Mouse (Mus musculus) T-helper 1 cell (primary cell): Measurements from ENCODE around the gene Dnmt3b.
"Not testable (repeated sequence)": the region's sequence is repeated elsewhere in the genome, so short reads cannot be mapped to it uniquely, and the experiment has no call there.

Experiments
- in situ Hi-C: fragments of 300-600 bp; cut with MboI, MseI; formaldehyde crosslinking; loops from one replicate; pipeline ENCODE4 v1.15.1; 2025; ENCODE audit warnings: high pct_unique_total_duplicates

Gene Dnmt3b

DNA sequence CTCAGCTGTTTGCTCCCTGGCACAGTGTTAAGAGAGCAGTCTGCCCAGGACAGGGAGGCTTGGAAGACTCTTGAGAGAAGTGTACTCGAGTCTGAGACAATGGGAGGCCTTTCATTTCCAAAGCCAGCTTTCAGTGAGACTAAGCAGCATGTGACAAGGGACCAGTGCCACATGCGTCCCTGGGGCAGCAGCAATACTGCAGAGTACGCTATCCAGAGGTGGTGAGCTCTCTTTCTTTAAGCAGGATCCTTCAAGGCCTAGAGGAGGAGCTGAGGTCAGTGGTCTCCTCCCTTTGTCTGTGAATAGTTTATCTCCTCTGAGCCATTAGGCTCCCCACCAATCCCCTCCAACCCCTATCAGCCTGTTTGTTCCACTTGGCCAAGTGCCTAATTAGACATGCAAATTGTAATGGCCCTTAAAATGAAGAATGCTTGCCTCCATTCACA is 63.4 kb downstream of the Dnmt3b start:
- in situ Hi-C loops: no loop called here

DNA sequence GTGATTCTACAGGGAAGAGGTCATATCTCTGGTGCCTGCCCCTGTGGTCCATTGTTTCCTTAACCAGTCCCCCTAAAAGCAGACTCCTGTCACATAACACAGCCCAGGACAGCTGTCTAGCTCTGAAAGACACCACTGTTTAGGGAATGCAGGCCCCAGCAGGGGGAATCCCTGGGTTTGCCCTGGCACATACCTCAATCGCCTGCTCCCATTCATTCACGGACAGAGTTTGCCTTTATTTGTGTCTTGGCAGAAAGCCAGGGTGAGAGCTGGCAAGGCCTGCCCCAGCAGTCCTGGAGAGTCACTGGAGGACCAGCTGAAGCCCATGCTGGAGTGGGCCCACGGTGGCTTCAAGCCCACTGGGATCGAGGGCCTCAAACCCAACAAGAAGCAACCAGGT is 64.0 kb downstream of the Dnmt3b start:
- in situ Hi-C loops: no loop called here

DNA sequence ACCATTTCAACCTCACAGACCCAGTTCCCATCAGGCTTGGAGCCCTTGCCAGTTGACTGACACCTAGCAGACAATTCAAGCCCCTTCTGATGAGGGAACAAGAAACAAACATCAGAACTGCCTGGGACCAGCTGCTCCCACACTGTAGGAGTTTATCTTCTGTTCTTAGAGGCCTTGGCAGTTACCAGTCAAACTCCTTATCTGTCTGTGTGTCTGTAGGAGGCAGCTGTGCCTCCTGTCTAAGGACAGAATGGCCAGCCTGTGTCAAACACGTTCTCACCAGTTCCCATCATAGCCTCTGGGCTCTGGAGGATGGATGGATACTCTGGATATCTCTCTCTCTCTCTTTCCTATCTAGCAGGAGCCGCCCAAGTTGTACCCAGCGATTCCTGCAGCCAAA is 68.6 kb downstream of the Dnmt3b start:
- in situ Hi-C loops: not testable (repeated sequence)

DNA sequence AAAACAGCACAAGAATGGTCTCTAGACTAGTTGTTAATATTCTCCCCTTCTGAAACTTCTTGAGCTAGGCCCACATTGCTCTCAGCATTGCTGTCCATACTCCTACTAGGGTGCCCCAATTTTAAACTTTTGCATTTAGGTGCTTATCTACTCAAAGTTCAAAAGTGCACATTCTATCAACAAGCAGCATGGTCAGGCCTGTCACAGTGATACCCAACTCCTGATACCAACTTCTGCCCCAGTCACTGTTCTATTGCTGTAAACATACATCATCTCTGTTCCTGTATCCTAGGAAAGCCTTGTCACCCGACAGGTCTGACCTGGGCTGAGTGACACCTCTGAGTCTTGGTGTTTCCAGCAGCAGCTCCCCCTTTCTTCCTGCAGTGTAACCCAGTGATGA is 73.8 kb downstream of the Dnmt3b start:
- in situ Hi-C loops: no loop called here

DNA sequence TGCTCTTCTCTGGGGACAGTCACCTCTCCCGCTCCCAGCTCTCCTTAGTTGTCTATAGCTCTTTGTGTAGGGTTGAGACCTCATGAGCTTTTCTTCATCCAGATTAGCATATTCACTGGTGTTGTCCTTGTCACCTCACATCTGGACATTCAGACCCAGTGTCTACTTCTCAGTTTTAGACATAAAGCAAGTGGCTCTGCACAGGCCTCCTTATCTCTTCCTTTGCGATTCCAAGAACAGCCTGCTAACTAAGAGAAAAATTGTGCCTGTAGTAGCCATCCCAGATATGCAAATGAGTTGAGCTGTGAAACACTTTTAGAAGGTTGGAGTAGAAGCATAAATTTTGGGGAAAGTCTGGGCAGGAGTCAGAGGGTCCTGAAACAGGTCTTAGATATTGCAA is 75.2 kb downstream of the Dnmt3b start:
- in situ Hi-C loops: no loop called here

DNA sequence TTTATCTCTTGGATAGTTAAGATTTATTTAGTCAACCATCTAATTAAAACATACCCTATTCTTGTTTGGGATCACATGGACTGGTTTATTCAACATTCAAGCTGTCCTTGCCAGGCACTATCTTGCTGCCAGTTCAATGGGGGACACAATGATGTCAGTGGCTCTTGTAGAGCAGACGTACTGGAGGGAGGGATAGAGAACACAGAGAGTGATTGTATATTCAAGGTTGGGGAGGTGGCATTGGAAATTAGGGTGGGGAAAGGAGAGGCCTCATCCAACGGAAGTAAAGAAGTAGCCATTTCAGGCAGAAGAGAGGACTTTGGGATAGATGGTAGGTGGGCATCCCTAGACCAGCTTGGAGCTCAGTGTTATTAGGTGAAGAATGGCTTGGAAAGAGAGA is 75.6 kb downstream of the Dnmt3b start:
- in situ Hi-C loops: no loop called here

DNA sequence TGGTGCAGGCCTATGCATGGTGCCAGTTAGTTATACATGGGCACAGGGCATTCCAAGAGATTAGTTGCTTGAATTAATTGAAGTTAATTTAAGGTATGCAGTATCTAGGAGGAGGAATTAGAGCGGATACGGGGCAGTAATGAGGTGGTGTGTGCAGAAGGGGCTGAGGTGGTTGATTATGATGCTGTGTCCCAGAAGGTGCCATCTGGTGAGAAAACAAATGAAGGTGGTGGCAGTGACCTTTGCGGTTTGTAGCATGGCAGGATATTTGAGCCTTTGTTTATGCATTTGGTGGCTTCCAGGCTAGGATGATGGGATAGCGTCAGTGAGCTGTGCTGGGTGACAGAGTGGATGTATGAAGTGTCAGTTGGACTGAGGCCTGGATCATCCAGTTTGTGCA is 76.0 kb downstream of the Dnmt3b start:
- in situ Hi-C loops: no loop called here

DNA sequence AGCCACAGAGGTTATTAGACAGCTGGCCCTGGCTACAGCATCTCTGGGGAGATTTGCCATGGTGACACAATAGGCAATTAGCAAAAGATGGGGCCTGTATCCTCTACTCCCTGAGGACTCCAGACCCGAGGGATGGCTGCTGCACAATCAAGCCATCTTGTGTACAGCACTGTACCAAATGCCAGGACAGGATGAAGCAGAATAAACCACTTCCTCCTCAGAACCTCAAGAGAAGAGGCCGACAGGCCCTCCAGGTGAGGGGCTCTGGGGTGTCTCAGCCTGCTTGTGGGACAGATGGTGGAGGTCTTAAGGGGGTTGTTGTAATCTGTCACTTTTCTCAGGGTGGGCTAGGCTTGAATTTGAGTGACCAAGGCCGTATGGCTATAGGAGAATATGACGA is 84.8 kb downstream of the Dnmt3b start:
- in situ Hi-C loops: loop anchor here (10.0 kb wide), 1 partner anchor 909 kb away; no protein-coding TSS in a partner anchor
